Mouse (Mus musculus): Measurements from ENCODE around the gene Trabd2b. TPM values are rescaled to one million over a fixed set of nuclear protein-coding genes. Genes with fewer than 3 reads are reported as not detected.

Trabd2b gene
- polyA plus RNA-seq, 1 experiment from 2014 or later, result 0.79 TPM

DNA sequence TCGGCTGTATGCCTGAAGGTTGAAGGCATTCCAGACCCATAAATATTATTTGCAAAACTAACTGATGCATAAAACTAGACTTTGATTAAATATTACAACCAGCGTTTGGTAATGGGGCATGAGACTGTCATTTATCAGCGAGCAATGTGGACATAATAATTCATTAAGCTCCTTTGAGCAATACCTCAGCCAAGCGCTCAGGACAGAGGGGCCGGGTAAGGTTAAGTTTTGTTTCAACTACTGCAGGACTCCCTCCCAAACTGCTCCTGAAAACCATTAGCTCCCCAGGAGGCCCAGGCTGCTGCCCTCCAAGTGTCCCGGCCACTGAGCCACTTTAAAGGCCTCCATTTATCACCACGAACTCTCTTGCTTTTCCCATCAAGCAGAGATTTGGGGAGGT is 93.8 kb downstream of the Trabd2b start:
- H3K4me2 ChIP-seq (ENCODE audit: low read length), result no peak overlapping the region
- H3K27me3 ChIP-seq (ENCODE audit: control insufficient read depth, insufficient read depth, low read length), result no peaks in the 10 kb centered on the region
- H3K9me3 ChIP-seq (ENCODE audit: control insufficient read depth, low read length), result no peaks in the 10 kb centered on the region
- H3K4me1 ChIP-seq (ENCODE audit: control insufficient read depth, insufficient read depth, low read length), result peaks cover 8% of the 10 kb centered on the region; the same call in 1 of the 2 replicates
- H3K36me3 ChIP-seq (ENCODE audit: control insufficient read depth, insufficient read depth, low read length), result no peaks in the 10 kb centered on the region
- DNase-seq (no peak), ATAC-seq (ENCODE audit: low FRiP score, low TSS enrichment) (no peak)
- WGBS, result 83% methylated on average over 7 of the region's 7 CpGs
- no peak overlapping the region for H3K4me3 ChIP-seq (replicated peaks; ENCODE audit: low read depth, low read length)
- no peak overlapping the region for H3K27ac ChIP-seq (replicated peaks; ENCODE audit: low read depth, low read length)
- H3K9ac ChIP-seq (replicated peaks; ENCODE audit: low read length), result no peak overlapping the region

DNA sequence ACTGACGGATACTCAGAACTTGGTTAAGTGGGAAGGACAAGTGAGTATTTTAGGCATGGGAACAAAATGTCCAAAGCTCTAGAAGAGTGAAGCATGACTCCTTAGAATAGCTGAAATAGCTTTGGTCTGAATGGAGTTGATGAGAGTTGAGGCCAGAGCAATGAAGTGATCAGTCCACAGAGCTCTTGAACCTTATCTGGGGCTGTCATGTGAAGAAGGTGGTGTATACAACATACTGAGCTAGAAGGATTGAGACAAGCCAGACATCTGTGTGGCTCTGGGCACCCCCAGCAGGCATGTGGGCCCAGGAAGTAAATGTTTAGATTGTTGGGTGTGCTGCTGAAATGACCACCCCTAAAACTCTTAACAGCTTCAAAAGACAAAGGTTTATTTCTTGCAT is 94.5 kb downstream of the Trabd2b start:
- H3K4me1 ChIP-seq (ENCODE audit: control insufficient read depth, insufficient read depth, low read length), result 0 out of 2 replicates have a peak, but pooled peaks cover 3% of the 10 kb centered on the region
- no peak overlapping the region for H3K4me2 ChIP-seq (ENCODE audit: low read length)
- H3K9me3 ChIP-seq (ENCODE audit: control insufficient read depth, low read length), result no peaks in the 10 kb centered on the region
- no peak overlapping the region for H3K9ac ChIP-seq (replicated peaks; ENCODE audit: low read length)
- 88% methylated on average over 1 of the region's 1 CpGs for WGBS
- no peak overlapping the region for H3K27ac ChIP-seq (replicated peaks; ENCODE audit: low read depth, low read length)
- ATAC-seq (ENCODE audit: low FRiP score, low TSS enrichment) (no peak), DNase-seq (no peak)
- no peaks in the 10 kb centered on the region for H3K27me3 ChIP-seq (ENCODE audit: control insufficient read depth, insufficient read depth, low read length)
- H3K4me3 ChIP-seq (replicated peaks; ENCODE audit: low read depth, low read length), result no peak overlapping the region
- H3K36me3 ChIP-seq (ENCODE audit: control insufficient read depth, insufficient read depth, low read length), result no peaks in the 10 kb centered on the region

DNA sequence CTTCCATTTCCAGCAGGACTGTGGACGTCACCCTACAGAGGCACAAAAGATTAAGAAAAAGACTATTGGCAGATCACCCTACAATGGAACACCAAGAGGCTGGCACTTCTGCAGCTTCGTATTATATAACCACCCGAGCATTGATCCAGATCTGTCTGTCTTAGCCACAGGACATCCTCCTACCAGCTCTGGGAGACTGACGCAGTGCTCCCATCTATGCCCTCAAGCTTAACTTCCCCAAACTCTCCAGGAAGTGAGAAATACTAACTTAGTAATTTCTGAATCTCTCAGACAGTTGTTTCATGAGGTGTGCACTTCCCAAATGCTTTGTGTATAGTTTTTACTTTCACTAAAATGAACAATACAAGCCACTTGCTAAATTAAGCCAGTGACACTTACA is 95.1 kb downstream of the Trabd2b start:
- Histone ChIP-seq H3K27me3 (ENCODE audit: control insufficient read depth, insufficient read depth, low read length) (no peaks in the 10 kb centered on the region), H3K4me3 (replicated peaks; ENCODE audit: low read depth, low read length) (no peak overlapping the region), H3K4me1 (ENCODE audit: control insufficient read depth, insufficient read depth, low read length) (no peaks in the 10 kb centered on the region), H3K36me3 (ENCODE audit: control insufficient read depth, insufficient read depth, low read length) (no peaks in the 10 kb centered on the region), H3K9me3 (ENCODE audit: control insufficient read depth, low read length) (no peaks in the 10 kb centered on the region), H3K9ac (replicated peaks; ENCODE audit: low read length) (no peak overlapping the region), H3K4me2 (ENCODE audit: low read length) (no peak overlapping the region), H3K27ac (replicated peaks; ENCODE audit: low read depth, low read length) (no peak overlapping the region)
- 88% methylated on average over 4 of the region's 4 CpGs for WGBS
- DNase-seq (no peak), ATAC-seq (ENCODE audit: low FRiP score, low TSS enrichment) (no peak)

DNA sequence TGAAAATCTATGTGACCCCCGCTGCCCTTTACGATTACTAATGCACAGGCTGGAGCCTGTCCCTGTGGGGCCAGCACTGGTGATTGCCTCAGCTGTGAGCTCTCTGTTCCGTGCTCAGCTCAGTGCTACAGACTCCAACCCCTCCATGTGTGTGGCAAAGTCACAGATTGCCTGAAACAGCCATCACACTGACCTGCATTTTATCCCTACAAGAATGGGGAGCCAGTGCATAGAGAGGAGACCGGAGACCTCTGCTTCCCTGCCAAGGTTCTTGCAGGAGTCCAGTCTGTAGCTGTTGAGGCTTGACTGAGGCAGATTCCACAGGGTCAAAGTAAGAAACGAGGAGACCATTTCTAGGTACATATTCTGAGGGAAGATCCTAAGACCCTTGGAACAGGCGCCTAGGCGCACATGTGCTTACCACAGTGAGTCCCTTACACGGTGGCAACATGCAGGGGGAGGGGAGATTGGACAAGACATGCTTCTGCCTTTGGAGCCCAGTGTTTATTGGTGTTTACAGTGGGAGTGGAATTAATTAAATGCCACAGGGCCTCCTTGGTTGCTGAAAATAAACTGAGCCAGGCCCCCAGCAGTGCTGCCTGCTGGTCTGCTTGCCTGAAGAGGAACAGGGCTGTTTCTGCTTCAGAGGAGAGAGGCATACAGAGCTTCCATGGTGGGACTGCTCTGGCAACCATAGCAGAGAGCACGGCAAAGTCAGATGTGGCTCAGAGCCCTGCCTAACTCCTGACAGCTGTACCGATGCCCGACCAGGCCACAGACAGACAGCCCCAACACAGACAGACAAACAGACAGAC is 97.9 kb downstream of the Trabd2b start:
- ATAC-seq (ENCODE audit: low FRiP score, low TSS enrichment) (no peak), DNase-seq (no peak)
- no peaks in the 10 kb centered on the region for H3K4me1 ChIP-seq (ENCODE audit: control insufficient read depth, insufficient read depth, low read length)
- H3K4me2 ChIP-seq (ENCODE audit: low read length), result no peak overlapping the region
- no peak overlapping the region for H3K27ac ChIP-seq (replicated peaks; ENCODE audit: low read depth, low read length)
- no peak overlapping the region for H3K4me3 ChIP-seq (replicated peaks; ENCODE audit: low read depth, low read length)
- H3K27me3 ChIP-seq (ENCODE audit: control insufficient read depth, insufficient read depth, low read length), result no peaks in the 10 kb centered on the region
- no peaks in the 10 kb centered on the region for H3K9me3 ChIP-seq (ENCODE audit: control insufficient read depth, low read length)
- 57% methylated on average over 11 of the region's 11 CpGs for WGBS
- no peak overlapping the region for H3K9ac ChIP-seq (replicated peaks; ENCODE audit: low read length)
- H3K36me3 ChIP-seq (ENCODE audit: control insufficient read depth, insufficient read depth, low read length), result no peaks in the 10 kb centered on the region

DNA sequence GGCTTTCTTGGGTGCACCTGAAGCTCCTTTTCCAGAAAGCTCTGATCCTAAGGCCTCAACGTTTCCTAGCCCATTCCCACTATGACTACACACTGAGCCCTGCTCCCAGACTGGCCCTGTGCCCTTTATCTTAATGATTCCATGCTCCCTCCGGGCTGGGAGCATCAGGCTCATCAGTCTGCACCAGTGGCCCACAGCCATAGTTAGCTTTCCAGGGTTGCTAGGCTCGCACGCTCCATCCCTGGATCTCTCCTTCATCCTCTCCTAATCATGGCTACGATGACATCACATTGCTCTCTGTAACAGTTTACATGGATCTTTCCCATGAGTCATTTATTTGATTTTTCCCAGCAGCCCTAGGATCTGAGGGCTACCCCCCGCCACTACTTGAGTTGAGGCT is 103.1 kb downstream of the Trabd2b start:
- H3K27me3 ChIP-seq (ENCODE audit: control insufficient read depth, insufficient read depth, low read length), result no peaks in the 10 kb centered on the region
- no peaks in the 10 kb centered on the region for H3K36me3 ChIP-seq (ENCODE audit: control insufficient read depth, insufficient read depth, low read length)
- ATAC-seq (ENCODE audit: low FRiP score, low TSS enrichment), result no peak
- no peaks in the 10 kb centered on the region for H3K4me1 ChIP-seq (ENCODE audit: control insufficient read depth, insufficient read depth, low read length)
- no peak overlapping the region for H3K9ac ChIP-seq (replicated peaks; ENCODE audit: low read length)
- no peak overlapping the region for H3K4me3 ChIP-seq (replicated peaks; ENCODE audit: low read depth, low read length)
- WGBS, result 88% methylated on average over 6 of the region's 6 CpGs
- no peak overlapping the region for H3K27ac ChIP-seq (replicated peaks; ENCODE audit: low read depth, low read length)
- H3K9me3 ChIP-seq (ENCODE audit: control insufficient read depth, low read length), result no peaks in the 10 kb centered on the region
- H3K4me2 ChIP-seq (ENCODE audit: low read length), result no peak overlapping the region
- DNase-seq, result no peak

DNA sequence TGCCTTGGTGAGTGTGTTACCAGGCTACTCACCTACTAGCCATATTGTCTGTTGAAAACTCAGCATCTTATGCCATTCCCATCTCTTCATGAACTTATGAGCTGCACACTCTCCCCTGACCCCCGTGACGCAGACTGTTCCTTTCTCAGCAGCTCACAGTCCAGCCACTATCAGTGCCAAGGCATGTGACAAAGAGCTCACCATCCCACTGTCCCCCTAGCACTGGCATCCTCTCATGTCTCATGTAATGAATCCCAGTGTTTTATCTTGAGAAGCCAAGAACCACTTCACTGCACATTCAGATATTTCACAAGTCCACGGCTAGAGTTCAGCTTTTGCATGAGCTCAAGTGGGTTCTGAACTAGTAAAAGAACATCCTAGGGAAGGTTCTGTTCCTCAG is 105.1 kb downstream of the Trabd2b start:
- Histone ChIP-seq H3K27me3 (ENCODE audit: control insufficient read depth, insufficient read depth, low read length) (no peaks in the 10 kb centered on the region), H3K27ac (replicated peaks; ENCODE audit: low read depth, low read length) (no peak overlapping the region), H3K4me3 (replicated peaks; ENCODE audit: low read depth, low read length) (no peak overlapping the region), H3K4me2 (ENCODE audit: low read length) (no peak overlapping the region), H3K9ac (replicated peaks; ENCODE audit: low read length) (no peak overlapping the region), H3K36me3 (ENCODE audit: control insufficient read depth, insufficient read depth, low read length) (no peaks in the 10 kb centered on the region), H3K9me3 (ENCODE audit: control insufficient read depth, low read length) (no peaks in the 10 kb centered on the region), H3K4me1 (ENCODE audit: control insufficient read depth, insufficient read depth, low read length) (no peaks in the 10 kb centered on the region)
- DNase-seq, result no peak
- WGBS, result 94% methylated on average over 3 of the region's 3 CpGs
- ATAC-seq (ENCODE audit: low FRiP score, low TSS enrichment), result no peak

DNA sequence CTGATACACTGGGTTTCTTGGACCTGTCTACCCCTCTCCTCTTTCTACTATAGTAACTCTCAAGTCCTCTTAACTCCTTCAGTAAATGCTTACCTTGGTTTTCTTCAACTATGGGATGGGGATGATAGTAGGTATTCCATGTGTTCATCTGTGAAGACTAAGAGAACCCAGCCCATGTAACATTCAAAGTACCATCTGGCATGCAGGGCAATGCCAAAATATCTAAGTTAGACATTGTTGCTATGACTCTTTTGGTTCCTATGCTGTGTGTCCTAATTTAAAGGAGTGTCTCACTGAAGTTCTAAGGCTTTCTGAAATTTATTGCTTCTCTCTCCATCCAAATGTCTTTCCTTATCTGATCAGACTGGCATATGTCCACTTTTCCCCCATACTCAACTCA is 106.6 kb downstream of the Trabd2b start:
- no peaks in the 10 kb centered on the region for H3K36me3 ChIP-seq (ENCODE audit: control insufficient read depth, insufficient read depth, low read length)
- ATAC-seq (ENCODE audit: low FRiP score, low TSS enrichment), result no peak
- no peak overlapping the region for H3K9ac ChIP-seq (replicated peaks; ENCODE audit: low read length)
- H3K4me3 ChIP-seq (replicated peaks; ENCODE audit: low read depth, low read length), result no peak overlapping the region
- no peaks in the 10 kb centered on the region for H3K4me1 ChIP-seq (ENCODE audit: control insufficient read depth, insufficient read depth, low read length)
- no peaks in the 10 kb centered on the region for H3K27me3 ChIP-seq (ENCODE audit: control insufficient read depth, insufficient read depth, low read length)
- no peak overlapping the region for H3K27ac ChIP-seq (replicated peaks; ENCODE audit: low read depth, low read length)
- H3K9me3 ChIP-seq (ENCODE audit: control insufficient read depth, low read length), result no peaks in the 10 kb centered on the region
- DNase-seq, result no peak
- H3K4me2 ChIP-seq (ENCODE audit: low read length), result no peak overlapping the region

DNA sequence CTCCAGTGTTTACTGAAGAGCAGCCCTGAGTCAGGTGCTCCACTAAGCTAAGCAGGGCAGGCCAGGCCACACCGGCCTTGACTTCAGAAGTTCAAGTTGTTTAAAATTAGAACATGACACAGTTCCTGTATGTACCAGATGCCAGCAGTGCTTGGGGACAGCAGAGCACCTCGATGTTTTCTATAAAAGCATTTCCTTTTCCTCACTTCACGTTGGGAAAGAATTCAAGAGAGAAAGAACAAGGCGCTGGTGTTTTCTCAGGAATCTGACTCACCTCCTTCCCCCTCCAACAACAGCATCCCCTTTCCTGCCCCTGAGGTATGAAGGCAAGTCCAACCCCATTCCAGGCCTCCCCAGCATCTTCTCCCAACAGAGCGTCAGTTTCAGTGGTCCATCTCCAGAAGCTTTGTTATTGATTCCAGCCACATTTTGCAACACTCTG is 108.8 kb downstream of the Trabd2b start:
- Histone ChIP-seq H3K4me2 (ENCODE audit: low read length) (no peak overlapping the region), H3K9ac (replicated peaks; ENCODE audit: low read length) (no peak overlapping the region), H3K4me3 (replicated peaks; ENCODE audit: low read depth, low read length) (no peak overlapping the region), H3K27me3 (ENCODE audit: control insufficient read depth, insufficient read depth, low read length) (no peaks in the 10 kb centered on the region), H3K9me3 (ENCODE audit: control insufficient read depth, low read length) (no peaks in the 10 kb centered on the region), H3K4me1 (ENCODE audit: control insufficient read depth, insufficient read depth, low read length) (no peaks in the 10 kb centered on the region), H3K36me3 (ENCODE audit: control insufficient read depth, insufficient read depth, low read length) (no peaks in the 10 kb centered on the region), H3K27ac (replicated peaks; ENCODE audit: low read depth, low read length) (no peak overlapping the region)
- WGBS, result 82% methylated on average over 5 of the region's 5 CpGs
- DNase-seq (no peak), ATAC-seq (ENCODE audit: low FRiP score, low TSS enrichment) (no peak)

DNA sequence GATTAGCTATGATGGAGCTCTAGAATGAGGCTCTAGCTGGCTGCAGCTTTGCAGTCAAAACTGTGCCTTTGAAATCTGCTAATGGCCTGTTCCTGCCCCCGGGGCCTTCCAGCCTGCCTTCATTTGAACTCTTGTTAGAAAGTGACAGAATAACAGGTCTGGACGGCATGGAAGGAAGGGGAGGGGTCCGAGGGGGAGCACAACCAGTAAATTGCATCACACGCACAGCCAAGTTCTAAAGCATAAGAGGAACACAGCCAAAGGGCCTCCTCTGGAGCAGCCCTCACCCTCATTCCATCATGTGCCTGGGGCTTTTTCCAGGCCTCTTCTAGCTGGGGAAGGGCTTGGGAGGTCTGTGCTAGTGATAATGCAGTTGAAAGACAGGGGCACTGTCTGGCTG is 110.1 kb downstream of the Trabd2b start:
- ATAC-seq (ENCODE audit: low FRiP score, low TSS enrichment) (no peak; the same call in 1 of the 2 replicates), DNase-seq (no peak)
- H3K4me1 ChIP-seq (ENCODE audit: control insufficient read depth, insufficient read depth, low read length), result no peaks in the 10 kb centered on the region
- WGBS, result 48% methylated on average over 4 of the region's 4 CpGs
- H3K9me3 ChIP-seq (ENCODE audit: control insufficient read depth, low read length), result no peaks in the 10 kb centered on the region
- no peak overlapping the region for H3K9ac ChIP-seq (replicated peaks; ENCODE audit: low read length)
- no peak overlapping the region for H3K27ac ChIP-seq (replicated peaks; ENCODE audit: low read depth, low read length)
- no peaks in the 10 kb centered on the region for H3K36me3 ChIP-seq (ENCODE audit: control insufficient read depth, insufficient read depth, low read length)
- no peak overlapping the region for H3K4me2 ChIP-seq (ENCODE audit: low read length)
- no peaks in the 10 kb centered on the region for H3K27me3 ChIP-seq (ENCODE audit: control insufficient read depth, insufficient read depth, low read length)
- H3K4me3 ChIP-seq (replicated peaks; ENCODE audit: low read depth, low read length), result no peak overlapping the region

Measured in midbrain, embryonic 14.5 days (tissue).